Mouse (Mus musculus) small intestine, adult 2 months (tissue): ENCODE data around the gene Ptpn4. TPM values are rescaled to one million over a fixed set of nuclear protein-coding genes. Genes with fewer than 3 reads are reported as not detected.

Experiments used
- H3K27ac ChIP-seq: fragments of 200-500 bp; 2 replicates; pipeline ENCODE4 v1.5.1; 2012; ENCODE audit warnings: low read depth, low read length, control low read depth, inconsistent platforms; ENCODE audit not compliant: insufficient read depth
- H3K27me3 ChIP-seq: fragments of 200-500 bp; 2 replicates; pipeline ENCODE4 v1.6.1; 2012; ENCODE audit warnings: mild to moderate bottlenecking, moderate library complexity, low read length, inconsistent platforms; ENCODE audit not compliant: control insufficient read depth, insufficient read depth
- H3K36me3 ChIP-seq: fragments of 200-500 bp; 2 replicates; pipeline ENCODE4 v1.6.1; 2012; ENCODE audit warnings: mild to moderate bottlenecking, low read length, control low read depth, inconsistent platforms; ENCODE audit not compliant: control insufficient read depth, insufficient read depth
- H3K4me1 ChIP-seq: fragments of 200-500 bp; 2 replicates; pipeline ENCODE4 v1.6.1; 2012; ENCODE audit warnings: low read length, inconsistent platforms, mixed read lengths; ENCODE audit not compliant: control insufficient read depth, insufficient read depth, insufficient read length
- H3K4me3 ChIP-seq: fragments of 200-500 bp; 2 replicates; pipeline ENCODE4 v1.5.1; 2012; ENCODE audit warnings: low read depth, mild to moderate bottlenecking, control low read depth, inconsistent platforms, low read length, moderate library complexity
- CTCF ChIP-seq: fragments of 200-500 bp; IDR thresholded peaks from 2 replicates; pipeline ENCODE4 v1.5.1; 2012; ENCODE audit warnings: low read depth, mild to moderate bottlenecking, control low read depth, inconsistent platforms, low read length, moderate library complexity, mixed read lengths; ENCODE audit not compliant: insufficient replicate concordance, insufficient read length; ENCODE audit errors: extremely low read depth
- POLR2A ChIP-seq: fragments of 200-500 bp; IDR thresholded peaks from 2 replicates; pipeline ENCODE4 v1.6.1; 2012; ENCODE audit warnings: low read depth, mild to moderate bottlenecking, control low read depth, inconsistent platforms, low read length, moderate library complexity
- WGBS: fragments of 180-500 bp; shearing (Covaris S2); methylation state at CpG from one replicate; pipeline ENCODE4 v1.1.7; 2018; 5-methylcytosine and 5-hydroxymethylcytosine counted together
- polyA plus RNA-seq: library from polyadenylated mRNA; depleted of rRNA; stranded (reverse); fragments of >200 nt; gene quantifications from 2 replicates; pipeline ENCODE4 v1.2.3, GENCODE M21; 2012

The Ptpn4 gene
- polyA plus RNA-seq, 1 experiment: 2.7 TPM

DNA sequence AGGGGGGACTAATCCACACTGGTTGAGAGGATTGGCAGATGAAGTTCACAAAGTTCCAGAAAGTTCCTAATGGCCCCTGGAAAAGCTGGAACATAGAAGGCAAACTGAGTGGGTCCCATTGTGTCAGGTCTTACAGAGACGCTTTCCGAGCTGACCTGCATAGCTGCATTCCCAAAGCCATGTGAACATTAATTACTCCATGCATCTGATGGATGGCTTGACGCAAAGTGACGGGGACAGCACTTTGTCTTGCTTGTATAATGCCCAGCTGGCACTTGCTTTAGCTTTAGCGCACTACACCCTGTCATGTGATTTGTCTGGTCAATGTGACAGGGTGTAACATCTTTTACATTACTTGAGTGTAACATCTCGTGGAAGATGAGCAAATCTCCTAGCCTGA lies 27.9 kb upstream of the Ptpn4 start:
- Histone ChIP-seq H3K36me3 (no peaks in the 10 kb centered on the region), H3K4me3 (no peak overlapping the region), H3K27ac (no peak overlapping the region), H3K4me1 (no peaks in the 10 kb centered on the region), H3K27me3 (no peaks in the 10 kb centered on the region)
- 75% methylated on average over 6 of the region's 6 CpGs for WGBS
- no peak for TF ChIP-seq POLR2A
- TF ChIP-seq CTCF: no peak

GRCm38 (mm10) chr1:119863507-119864296 lies 26.3 kb upstream of the Ptpn4 start:
- no peak overlapping the region for H3K4me3 ChIP-seq
- no peaks in the 10 kb centered on the region for H3K4me1 ChIP-seq
- no peak for TF ChIP-seq CTCF
- no peaks in the 10 kb centered on the region for H3K36me3 ChIP-seq
- no peak overlapping the region for H3K27ac ChIP-seq
- H3K27me3 ChIP-seq: no peaks in the 10 kb centered on the region
- WGBS: 65% methylated on average over 7 of the region's 7 CpGs

GRCm38 (mm10) chr1:119859566-119859965 lies 22.2 kb upstream of the Ptpn4 start:
- Histone ChIP-seq H3K4me3 (no peak overlapping the region), H3K4me1 (no peaks in the 10 kb centered on the region), H3K27ac (no peak overlapping the region), H3K27me3 (no peaks in the 10 kb centered on the region), H3K36me3 (no peaks in the 10 kb centered on the region)
- no peak for TF ChIP-seq CTCF
- TF ChIP-seq POLR2A: no peak
- WGBS: 79% methylated on average over 5 of the region's 5 CpGs

GRCm38 (mm10) chr1:119852980-119853379 lies 15.6 kb upstream of the Ptpn4 start:
- TF ChIP-seq POLR2A (no peak), CTCF (no peak)
- no peaks in the 10 kb centered on the region for H3K4me1 ChIP-seq
- no peak overlapping the region for H3K4me3 ChIP-seq
- H3K36me3 ChIP-seq: no peaks in the 10 kb centered on the region
- no peak overlapping the region for H3K27ac ChIP-seq
- H3K27me3 ChIP-seq: no peaks in the 10 kb centered on the region
- WGBS: 81% methylated on average over 5 of the region's 5 CpGs

DNA sequence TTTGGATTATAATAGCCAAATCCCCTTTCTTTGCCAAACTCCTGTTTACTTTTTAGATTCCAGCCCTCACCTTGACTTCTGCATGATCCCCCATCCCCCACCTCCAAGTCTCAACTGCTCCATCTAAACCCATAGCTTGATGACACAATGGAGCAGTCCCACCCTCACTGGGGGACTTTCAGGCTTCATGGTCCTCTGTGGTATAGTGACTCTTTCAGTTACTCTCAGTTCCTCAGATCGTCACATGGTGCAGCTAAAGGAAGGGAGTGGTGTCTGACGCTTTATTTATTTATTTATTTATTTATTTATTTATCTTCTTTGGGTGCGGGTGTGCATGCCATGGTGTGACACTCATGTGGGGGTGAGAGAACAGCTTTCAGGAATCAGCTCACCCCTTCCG lies 14.9 kb upstream of the Ptpn4 start:
- H3K27ac ChIP-seq: no peak overlapping the region
- no peaks in the 10 kb centered on the region for H3K27me3 ChIP-seq
- 77% methylated on average over 4 of the region's 4 CpGs for WGBS
- no peak overlapping the region for H3K4me3 ChIP-seq
- no peaks in the 10 kb centered on the region for H3K36me3 ChIP-seq
- no peak for TF ChIP-seq CTCF
- TF ChIP-seq POLR2A: no peak
- H3K4me1 ChIP-seq: no peaks in the 10 kb centered on the region

DNA sequence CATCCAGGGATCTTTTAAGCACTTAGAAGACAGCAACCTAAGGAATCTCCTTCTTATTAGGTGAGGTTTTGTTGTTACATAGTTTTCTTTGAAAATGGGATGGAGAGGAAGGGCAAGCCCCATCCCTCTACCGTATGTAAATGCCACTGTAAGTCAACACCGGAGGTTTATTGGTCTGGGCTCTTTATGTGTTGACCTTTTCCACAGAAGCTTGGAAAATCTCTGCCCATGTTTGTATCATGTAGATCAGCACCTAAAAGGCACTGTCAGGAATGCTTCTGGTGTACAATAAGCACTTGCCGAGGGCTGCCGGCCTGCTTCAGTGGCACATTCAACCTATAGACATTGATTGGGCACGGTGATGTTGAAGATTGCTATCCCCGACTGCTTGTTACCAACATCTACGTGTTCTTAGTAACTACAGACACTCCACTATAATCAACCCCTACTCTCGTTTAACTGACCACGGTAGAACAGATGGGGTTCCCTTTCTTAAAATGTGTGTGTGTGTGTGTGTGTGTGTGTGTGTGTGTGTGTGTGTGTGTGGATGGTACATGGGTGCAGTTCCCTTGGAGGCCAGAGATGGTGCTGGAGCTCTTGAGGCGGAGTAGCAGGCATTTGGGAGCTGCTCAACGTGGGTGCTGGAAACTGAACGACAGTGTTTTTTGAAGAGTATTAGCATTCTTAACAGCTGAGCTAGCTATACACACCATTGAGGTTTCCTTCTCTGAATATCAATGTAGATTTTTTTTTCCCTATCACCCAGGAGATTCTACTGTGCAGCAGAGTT lies 11.9 kb upstream of the Ptpn4 start:
- no peak for TF ChIP-seq CTCF
- no peak for TF ChIP-seq POLR2A
- H3K27me3 ChIP-seq: no peaks in the 10 kb centered on the region
- H3K4me3 ChIP-seq: no peak overlapping the region
- H3K27ac ChIP-seq: no peak overlapping the region
- 94% methylated on average over 12 of the region's 12 CpGs for WGBS
- H3K4me1 ChIP-seq: no peaks in the 10 kb centered on the region
- no peaks in the 10 kb centered on the region for H3K36me3 ChIP-seq

DNA sequence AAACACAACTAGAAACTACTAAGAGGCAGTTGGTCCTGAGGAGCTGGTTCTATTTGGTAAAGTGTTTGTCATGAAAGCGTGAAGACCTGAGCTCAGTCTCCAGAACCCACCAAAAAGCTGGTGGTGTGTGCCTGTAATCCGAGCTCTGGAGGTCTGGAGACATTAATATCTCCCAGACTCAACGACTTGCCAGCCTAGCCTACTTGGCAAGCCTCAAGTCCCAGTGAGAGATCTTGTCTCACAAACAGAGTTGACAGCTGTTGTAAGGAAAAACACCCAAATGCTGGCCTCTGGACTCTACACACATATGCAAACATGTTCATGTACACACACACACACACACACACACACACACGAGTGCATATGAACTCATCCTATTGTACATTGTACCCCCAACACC lies 7.9 kb upstream of the Ptpn4 start:
- no peak for TF ChIP-seq POLR2A
- no peak for TF ChIP-seq CTCF
- Histone ChIP-seq H3K27ac (no peak overlapping the region), H3K36me3 (no peaks in the 10 kb centered on the region), H3K4me1 (no peaks in the 10 kb centered on the region), H3K4me3 (no peak overlapping the region), H3K27me3 (no peaks in the 10 kb centered on the region)
- WGBS: 70% methylated on average over 4 of the region's 4 CpGs
